Mouse (Mus musculus) heart, postnatal 0 days (tissue): Measurements from ENCODE around the gene Olfr412. TPM values are rescaled to one million over a fixed set of nuclear protein-coding genes. Genes with fewer than 3 reads are reported as not detected.

ENCODE experiments used
- ATAC-seq: fragments of 200-750 bp; cut with Nextera tagmentation; 2 replicates; pipeline ENCODE4 v1.8.0; 2017; ENCODE audit warnings: low read depth, moderate number of reproducible peaks, moderate library complexity; ENCODE audit not compliant: insufficient read depth
- DNase-seq: peaks from one replicate; pipeline ENCODE4 v3.0.0-alpha.2; 2016; ENCODE audit warnings: low spot score
- H3K27ac ChIP-seq: fragments of 300-500 bp; sonication (generic); 2 replicates; pipeline ENCODE4 v1.5.1; 2014; ENCODE audit warnings: low read depth, mild to moderate bottlenecking
- H3K27me3 ChIP-seq: fragments of 300-500 bp; sonication (generic); 2 replicates; pipeline ENCODE4 v1.6.1; 2014; ENCODE audit warnings: low read length, mixed read lengths; ENCODE audit not compliant: control insufficient read depth, insufficient read depth
- H3K36me3 ChIP-seq: fragments of 300-500 bp; sonication (generic); replicated peaks from 2 replicates; pipeline ENCODE4 v1.6.1; 2014; ENCODE audit warnings: low read length, mixed read lengths; ENCODE audit not compliant: control insufficient read depth, insufficient read depth
- H3K4me1 ChIP-seq: fragments of 300-500 bp; sonication (generic); 2 replicates; pipeline ENCODE4 v1.6.1; 2014; ENCODE audit warnings: antibody characterized with exemption; ENCODE audit not compliant: control insufficient read depth, insufficient read depth
- H3K4me2 ChIP-seq: fragments of 300-500 bp; sonication (generic); 2 replicates; pipeline ENCODE4 v1.6.1; 2014; ENCODE audit warnings: low read depth, mild to moderate bottlenecking, low read length, moderate library complexity
- H3K4me3 ChIP-seq: fragments of 300-500 bp; sonication (generic); 2 replicates; pipeline ENCODE4 v1.5.1; 2014; ENCODE audit warnings: low read depth, low read length
- H3K9ac ChIP-seq: fragments of 300-500 bp; sonication (generic); replicated peaks from 2 replicates; pipeline ENCODE4 v1.6.1; 2014; ENCODE audit warnings: low read depth, low read length, mixed read lengths
- H3K9me3 ChIP-seq: fragments of 300-500 bp; sonication (generic); replicated peaks from 2 replicates; pipeline ENCODE4 v1.6.1; 2016; ENCODE audit warnings: low read length; ENCODE audit not compliant: control insufficient read depth
- CTCF ChIP-seq: IDR thresholded peaks from 2 replicates; pipeline ENCODE4 v1.5.1; 2016; ENCODE audit warnings: antibody characterized with exemption, control low read depth, low read depth
- EP300 ChIP-seq: IDR thresholded peaks from 2 replicates; pipeline ENCODE4 v1.6.1; 2016; ENCODE audit warnings: antibody characterized with exemption, low read depth
- WGBS: fragments of 180-500 bp; shearing (Covaris S2); extraction: QIAGEN DNeasy Blood & Tissue Kit; methylation state at CpG from one replicate; pipeline ENCODE4 v1.1.7; 2014; 5-methylcytosine and 5-hydroxymethylcytosine counted together
- polyA plus RNA-seq: library from polyadenylated mRNA; unstranded; fragments of >200 nt; fragmentation: Nextera tagmentation; extraction: Ambion mirVana; gene quantifications from 2 replicates; pipeline ENCODE4 v1.2.1, GENCODE M21; 2015
- total RNA-seq: library from RNA; depleted of rRNA; stranded (reverse); fragments of >200 nt; gene quantifications from 2 replicates; pipeline ENCODE4 v1.2.3, GENCODE M21; 2014; ENCODE audit warnings: low replicate concordance; rRNA removed

Gene Olfr412
- not detected in 2 replicates for total RNA-seq
- not detected in 2 replicates for polyA plus RNA-seq

DNA sequence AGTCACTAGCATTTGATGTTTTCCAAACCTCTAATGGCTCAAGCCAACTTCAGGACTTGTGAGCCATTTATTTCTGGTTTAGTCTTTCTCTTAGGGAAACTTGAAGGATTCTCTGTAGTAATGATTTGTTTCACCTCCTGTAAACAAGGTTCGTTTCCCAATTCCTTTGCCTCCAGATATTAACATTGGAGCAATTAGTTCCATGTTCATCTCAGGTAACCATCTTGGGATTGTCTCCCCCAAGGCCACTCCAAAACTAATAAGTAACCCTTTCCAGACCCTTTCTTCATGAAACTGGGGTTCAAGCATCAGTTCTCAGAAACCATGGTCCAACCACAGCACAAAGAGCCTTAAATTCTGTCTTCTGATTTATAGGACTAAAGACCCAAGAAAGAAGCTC lies at the start of gene Olfr412:
Olfr412 (plus strand) TSS at position 301 of the 400 bp plus-strand sequence.
- DNase-seq: no peak
- 58% methylated on average over 1 of the region's 1 CpGs for WGBS
- no peak within 1 kb of the TSS for H3K27ac ChIP-seq

DNA sequence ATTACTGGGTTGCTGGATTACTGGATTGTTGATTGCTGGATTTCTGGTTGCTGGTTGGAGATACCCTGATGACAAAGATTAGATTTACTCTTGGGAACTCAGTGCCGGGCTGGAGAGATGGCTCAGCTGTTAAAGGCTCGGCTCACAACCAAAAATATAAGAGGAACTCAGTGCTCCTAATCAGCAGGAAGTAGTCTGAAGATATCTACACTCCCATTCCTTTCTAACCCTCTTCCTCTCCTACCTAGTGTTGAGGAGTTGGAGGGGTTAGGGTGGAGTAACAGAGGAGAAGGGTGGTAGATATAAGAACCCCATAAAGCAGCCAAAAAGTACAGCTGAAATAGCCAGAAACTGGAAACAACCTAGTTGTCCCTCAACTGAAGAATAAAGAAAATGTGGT lies 35.8 kb upstream of the Olfr412 start:
- TF ChIP-seq CTCF (no peak), EP300 (no peak)
- WGBS: 37% methylated on average over 2 of the region's 2 CpGs

More for the DNA sequence above, at the start of gene Olfr412:
- TF ChIP-seq CTCF (no peak), EP300 (no peak)
- no peak within 1 kb of the TSS for H3K9ac ChIP-seq
- no peaks in the 10 kb centered on the region for H3K4me1 ChIP-seq
- no peak within 1 kb of the TSS for H3K4me2 ChIP-seq
- no peaks in the 10 kb centered on the region for H3K27me3 ChIP-seq
- no peaks in the 10 kb centered on the region for H3K36me3 ChIP-seq
- no peak within 1 kb of the TSS for H3K4me3 ChIP-seq
- no peak for ATAC-seq
- no peaks in the 10 kb centered on the region for H3K9me3 ChIP-seq

DNA sequence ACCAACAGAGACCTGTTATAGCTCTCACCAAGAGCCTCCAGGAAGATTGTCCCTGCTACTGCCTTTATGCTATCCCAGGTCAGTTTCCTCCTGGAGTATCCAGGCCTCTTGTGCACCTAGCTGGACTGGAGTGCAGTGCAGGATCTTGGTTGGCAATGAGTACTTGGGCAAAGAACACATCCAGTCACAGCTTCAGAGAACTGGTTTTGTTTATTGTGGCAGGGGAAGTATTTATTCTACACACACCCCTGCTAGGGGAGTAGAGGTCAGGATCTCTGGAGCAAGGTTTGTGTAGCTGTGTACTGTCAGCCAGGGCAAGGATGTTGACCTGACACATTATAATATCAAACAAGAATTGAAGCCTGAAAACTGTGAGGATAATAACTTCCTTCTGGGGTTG lies 33.1 kb upstream of the Olfr412 start:
- H3K36me3 ChIP-seq: no peaks in the 10 kb centered on the region
- H3K4me1 ChIP-seq: no peaks in the 10 kb centered on the region
- no peak overlapping the region for H3K4me2 ChIP-seq
- H3K9ac ChIP-seq: no peak overlapping the region
- H3K27me3 ChIP-seq: no peaks in the 10 kb centered on the region
- H3K27ac ChIP-seq: no peak overlapping the region
- H3K4me3 ChIP-seq: no peak overlapping the region
- ATAC-seq: no peak
- no peak for TF ChIP-seq CTCF
- TF ChIP-seq EP300: no peak
- H3K9me3 ChIP-seq: no peaks in the 10 kb centered on the region
- no peak for DNase-seq

More for the DNA sequence above, 35.8 kb upstream of the Olfr412 start:
- no peak for ATAC-seq
- Histone ChIP-seq H3K27ac (no peak overlapping the region), H3K4me2 (no peak overlapping the region), H3K9ac (no peak overlapping the region), H3K36me3 (no peaks in the 10 kb centered on the region), H3K4me3 (no peak overlapping the region), H3K9me3 (no peaks in the 10 kb centered on the region), H3K4me1 (no peaks in the 10 kb centered on the region), H3K27me3 (no peaks in the 10 kb centered on the region)
- DNase-seq: no peak

DNA sequence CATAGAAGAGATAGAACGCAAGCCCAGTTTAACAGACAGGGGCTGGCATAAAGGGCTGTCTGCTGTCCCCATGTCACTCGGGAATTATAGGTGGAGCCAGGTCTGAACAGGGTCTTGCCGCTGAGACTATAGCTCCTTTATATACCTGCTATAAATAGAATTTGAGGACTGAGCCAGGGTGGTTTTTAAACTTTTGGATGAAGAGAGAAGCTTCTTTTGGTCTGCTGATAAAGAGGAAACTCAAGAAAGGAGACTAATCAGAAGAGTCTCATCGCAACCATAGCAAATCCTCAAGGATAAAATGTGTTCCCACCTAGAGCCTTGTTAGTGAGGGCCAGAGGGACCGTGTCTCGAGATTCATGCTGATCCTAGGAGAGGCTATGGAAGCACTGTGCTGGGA lies 23.9 kb upstream of the Olfr412 start, which contains the start of gene Olfr410:
Olfr410 (minus strand) TSS at position 101 of the 400 bp plus-strand sequence.
- Histone ChIP-seq H3K36me3 (no peaks in the 10 kb centered on the region), H3K4me2 (no peak within 1 kb of the TSS), H3K27me3 (no peaks in the 10 kb centered on the region), H3K9me3 (no peaks in the 10 kb centered on the region), H3K4me1 (no peaks in the 10 kb centered on the region), H3K4me3 (no peak within 1 kb of the TSS), H3K27ac (no peak within 1 kb of the TSS), H3K9ac (no peak within 1 kb of the TSS)
- TF ChIP-seq CTCF (no peak), EP300 (no peak)
- DNase-seq: no peak
- no peak for ATAC-seq
- WGBS: 63% methylated on average over 6 of the region's 6 CpGs

DNA sequence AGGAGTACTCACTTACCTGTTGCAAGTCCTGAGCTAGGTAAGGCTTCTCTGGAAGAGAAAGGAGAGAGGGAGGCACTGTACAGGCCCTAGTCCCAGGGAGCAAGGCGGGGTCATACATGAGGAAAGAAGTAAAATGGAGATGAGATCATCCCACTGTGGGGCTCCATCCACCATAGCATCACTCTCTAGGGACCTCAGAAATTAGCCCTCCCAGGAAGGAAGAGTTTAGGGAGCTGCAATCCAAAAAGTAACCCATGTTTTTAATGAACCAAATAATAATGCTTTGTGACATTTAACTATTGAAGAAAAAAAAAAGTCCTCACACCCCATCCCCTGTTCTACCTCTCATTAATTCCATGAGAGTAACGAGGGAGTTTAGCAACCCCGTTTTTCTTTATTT lies 9.3 kb upstream of the Olfr412 start, which contains the start of gene Olfr411:
Olfr411 (minus strand) TSS at position 101 of the 400 bp plus-strand sequence.
- Histone ChIP-seq H3K4me3 (no peak within 1 kb of the TSS), H3K9me3 (no peaks in the 10 kb centered on the region), H3K9ac (no peak within 1 kb of the TSS), H3K4me1 (no peaks in the 10 kb centered on the region), H3K4me2 (no peak within 1 kb of the TSS), H3K27ac (no peak within 1 kb of the TSS), H3K36me3 (no peaks in the 10 kb centered on the region), H3K27me3 (no peaks in the 10 kb centered on the region)
- TF ChIP-seq EP300: no peak
- no peak for TF ChIP-seq CTCF
- DNase-seq (no peak), ATAC-seq (no peak)
- whole genome bisulfite sequencing: 65% methylated on average over 3 of the region's 3 CpGs
